Mouse (Mus musculus) embryonic fibroblast, embryonic 13.5 days (primary cell): ENCODE data around the gene Tatdn2.

ENCODE experiments used
- CTCF ChIP-seq: IDR thresholded peaks from 2 replicates; pipeline ENCODE4 v1.5.1; 2011; ENCODE audit warnings: mild to moderate bottlenecking, control low read depth, low read length, moderate library complexity, borderline replicate concordance; ENCODE audit not compliant: insufficient read depth
- POLR2A ChIP-seq: IDR thresholded peaks from 2 replicates; pipeline ENCODE4 v1.6.1; 2011; ENCODE audit warnings: low read depth, mild to moderate bottlenecking, control low read depth, low read length, moderate library complexity

- TF ChIP-seq CTCF (no peak), POLR2A (no peak)
Observed at GRCm38 (mm10) chr6:113656847-113657246, 40.0 kb upstream of the Tatdn2 start.
